Comparison of ENCODE assay signal across 14 mouse cellular contexts in genomic region chr7:112840890-112841289, GRCm38 (mm10).
DNase-seq lines count a peak whose midpoint lies in the region; ATAC-seq and TF ChIP-seq lines count a peak whose summit lies in the region.
"Had no signal": no experiment of that assay in that cellular context is flagged by ENCODE, and none has a peak within 500 bp of the region (broad histone marks: within the 10 kb centered on the region; RNA-seq: fewer than 3 reads in every experiment).

No protein-coding gene starts in this region.

- no peak for TF ChIP-seq EP300 in ES-Bruce4 (IDR thresholded peaks at IDR 0.05; ENCODE audit: insufficient read depth, low read depth, low read length)
- TF ChIP-seq EP300 in lung, postnatal 0 days (IDR thresholded peaks at IDR 0.05), result no peak

- no peak for TF ChIP-seq POLR2A in ES-Bruce4 (IDR thresholded peaks at IDR 0.05; ENCODE audit: insufficient read depth, low read length)

- DNase-seq in frontal cortex, postnatal 36 days (ENCODE audit: low spot score in 2 of 2), result peak; percentile 31 to 44
- DNase-seq in frontal cortex, postnatal 25 days (ENCODE audit: low spot score in 2 of 2), result no peak
- DNase-seq in midbrain, embryonic 10.5 days (ENCODE audit: low spot score), result peak; percentile 24
- DNase-seq in lung, postnatal 0 days (ENCODE audit: low spot score), result no peak
- no peak for DNase-seq in urinary bladder, postnatal 25 days (ENCODE audit: low spot score)
- DNase-seq in spleen, postnatal 14 days (ENCODE audit: low spot score in 2 of 2), result no peak
- DNase-seq: B cell, adult 2 months; cerebellum, postnatal 36 days; thymus, postnatal 14 days had no signal

- H3K4me1 ChIP-seq in ES-Bruce4 (ENCODE audit: control insufficient read depth, insufficient read depth, low read length), result peaks cover 2% of the 10 kb centered on the region
- peaks cover 40% of the 10 kb centered on the region for H3K4me1 ChIP-seq in forebrain, embryonic 12.5 days
- peaks cover 45% of the 10 kb centered on the region for H3K4me1 ChIP-seq in midbrain, embryonic 10.5 days
- H3K4me1 ChIP-seq in lung, postnatal 0 days (ENCODE audit: insufficient read depth, low read depth, low read length), result no peaks in the 10 kb centered on the region

- 0 out of 2 replicates have a peak overlapping the region, but pooled peaks have one; percentile 11 for H3K4me3 ChIP-seq in ES-Bruce4 (ENCODE audit: low read depth, low read length)
- no peak overlapping the region for H3K4me3 ChIP-seq in forebrain, embryonic 12.5 days (replicated peaks)
- H3K4me3 ChIP-seq in midbrain, embryonic 10.5 days, result peak overlapping the region; percentile 20; the same call in 1 of the 2 replicates
- no peak overlapping the region for H3K4me3 ChIP-seq in lung, postnatal 0 days (ENCODE audit: low read depth, low read length)
- H3K4me3 ChIP-seq: intestine, embryonic 15.5 days had no signal

- H3K9me3 ChIP-seq in ES-Bruce4 (replicated peaks; ENCODE audit: control insufficient read depth, insufficient read depth, low read length, poor library complexity, severe bottlenecking), result no peaks in the 10 kb centered on the region
- 0 out of 2 replicates have a peak, but pooled peaks cover 7% of the 10 kb centered on the region for H3K9me3 ChIP-seq in forebrain, embryonic 12.5 days
- H3K9me3 ChIP-seq in midbrain, embryonic 10.5 days (replicated peaks), result peaks cover 11% of the 10 kb centered on the region; the same call in 1 of the 2 replicates
- no peaks in the 10 kb centered on the region for H3K9me3 ChIP-seq in lung, postnatal 0 days (ENCODE audit: low read length)
- H3K9me3 ChIP-seq: intestine, embryonic 15.5 days had no signal

- no peak overlapping the region for H3K4me2 ChIP-seq in forebrain, embryonic 12.5 days
- no peak overlapping the region for H3K4me2 ChIP-seq in lung, postnatal 0 days (replicated peaks; ENCODE audit: low read depth, low read length)

- H3K27ac ChIP-seq in ES-Bruce4 (ENCODE audit: insufficient read depth, low read length), result peak overlapping the region; percentile 80; the same call in 1 of the 2 replicates
- H3K27ac ChIP-seq in forebrain, embryonic 12.5 days, result peak overlapping the region; percentile 86
- peak overlapping the region; percentile 79 for H3K27ac ChIP-seq in midbrain, embryonic 10.5 days (replicated peaks)
- H3K27ac ChIP-seq in lung, postnatal 0 days (ENCODE audit: low read length), result no peak overlapping the region
- H3K27ac ChIP-seq: intestine, embryonic 15.5 days; liver, embryonic 14.5 days had no signal

- H3K27me3 ChIP-seq in ES-Bruce4 (ENCODE audit: control insufficient read depth, insufficient read depth, low read length, poor library complexity, severe bottlenecking), result no peaks in the 10 kb centered on the region
- H3K27me3 ChIP-seq in forebrain, embryonic 12.5 days, result no peaks in the 10 kb centered on the region
- H3K27me3 ChIP-seq in midbrain, embryonic 10.5 days (ENCODE audit: low read depth, poor library complexity, severe bottlenecking), result peaks cover 7% of the 10 kb centered on the region; the same call in 1 of the 2 replicates
- no peaks in the 10 kb centered on the region for H3K27me3 ChIP-seq in lung, postnatal 0 days (replicated peaks; ENCODE audit: insufficient read depth, low read length)
- H3K27me3 ChIP-seq: intestine, embryonic 15.5 days; Patski had no signal

- no peaks in the 10 kb centered on the region for H3K36me3 ChIP-seq in ES-Bruce4 (ENCODE audit: control insufficient read depth, insufficient read depth, low read length, poor library complexity, severe bottlenecking)
- peaks cover 12% of the 10 kb centered on the region; the same call in 1 of the 2 replicates for H3K36me3 ChIP-seq in forebrain, embryonic 12.5 days (replicated peaks)
- H3K36me3 ChIP-seq in midbrain, embryonic 10.5 days, result peaks cover 23% of the 10 kb centered on the region
- H3K36me3 ChIP-seq in lung, postnatal 0 days (ENCODE audit: insufficient read depth, low read length), result no peaks in the 10 kb centered on the region
- H3K36me3 ChIP-seq: intestine, embryonic 15.5 days had no signal

- H3K9ac ChIP-seq in ES-Bruce4 (ENCODE audit: low read depth, poor library complexity, severe bottlenecking), result 0 out of 2 replicates have a peak overlapping the region, but pooled peaks have one; percentile 25
- no peak overlapping the region for H3K9ac ChIP-seq in forebrain, embryonic 12.5 days
- no peak overlapping the region for H3K9ac ChIP-seq in lung, postnatal 0 days (replicated peaks; ENCODE audit: low read depth)
- H3K9ac ChIP-seq: intestine, embryonic 15.5 days; liver, embryonic 14.5 days had no signal

- WGBS in forebrain, embryonic 12.5 days, result 16% methylated on average over 8 of the region's 8 CpGs
- 18% methylated on average over 8 of the region's 8 CpGs for WGBS in midbrain, embryonic 10.5 days
- 62% methylated on average over 8 of the region's 8 CpGs for WGBS in lung, postnatal 0 days

- TF ChIP-seq CTCF in ES-Bruce4 (IDR thresholded peaks at IDR 0.05; ENCODE audit: low read depth, low read length), result no peak
- TF ChIP-seq CTCF in lung, postnatal 0 days (IDR thresholded peaks at IDR 0.05), result no peak

- ATAC-seq in forebrain, embryonic 12.5 days (ENCODE audit: low FRiP score), result 0 out of 2 replicates have a peak, but pooled peaks have one; percentile 37
- no peak for ATAC-seq in lung, postnatal 0 days
- ATAC-seq: intestine, embryonic 15.5 days; Patski had no signal

Comparison
In these comparisons a context has a peak if more than half of its experiments do, and no peak if none do; other contexts are left out.
1. DNase-seq: peak in frontal cortex, postnatal 36 days (2 of 2) and midbrain, embryonic 10.5 days (single experiment); none in frontal cortex, postnatal 25 days (0 of 2), lung, postnatal 0 days (single experiment), urinary bladder, postnatal 25 days (single experiment) and spleen, postnatal 14 days (0 of 2).
2. H3K4me3 ChIP-seq: peak in ES-Bruce4 (single experiment) and midbrain, embryonic 10.5 days (single experiment); none in forebrain, embryonic 12.5 days (single experiment) and lung, postnatal 0 days (single experiment).